Mouse (Mus musculus) intestine, postnatal 0 days (tissue): Measurements from ENCODE around the gene Sik3. TPM values are rescaled to one million over a fixed set of nuclear protein-coding genes. Genes with fewer than 3 reads are reported as not detected.
A peak's percentile ranks its signal among the peaks of the same experiment; 100 is the strongest.

Experiments used
- ATAC-seq: fragments of 200-750 bp; cut with Nextera tagmentation; 2 replicates; pipeline ENCODE4 v1.8.0; 2017; ENCODE audit warnings: mild to moderate bottlenecking, moderate TSS enrichment, moderate library complexity
- H3K27ac ChIP-seq: fragments of 300-500 bp; sonication (generic); 2 replicates; pipeline ENCODE4 v1.5.1; 2014; ENCODE audit warnings: mild to moderate bottlenecking, low read depth, low read length, moderate library complexity
- H3K27me3 ChIP-seq: fragments of 300-500 bp; sonication (generic); replicated peaks from 2 replicates; pipeline ENCODE4 v1.6.1; 2014; ENCODE audit warnings: low read length, mixed read lengths; ENCODE audit not compliant: control insufficient read depth, insufficient read depth
- H3K36me3 ChIP-seq: fragments of 300-500 bp; sonication (generic); 2 replicates; pipeline ENCODE4 v1.6.1; 2014; ENCODE audit warnings: mild to moderate bottlenecking, moderate library complexity; ENCODE audit not compliant: control insufficient read depth, insufficient read depth
- H3K4me1 ChIP-seq: fragments of 300-500 bp; sonication (generic); replicated peaks from 2 replicates; pipeline ENCODE4 v1.6.1; 2014; ENCODE audit warnings: antibody characterized with exemption, low read length, mixed read lengths; ENCODE audit not compliant: control insufficient read depth, insufficient read depth
- H3K4me2 ChIP-seq: fragments of 300-500 bp; sonication (generic); replicated peaks from 2 replicates; pipeline ENCODE4 v1.6.1; 2014; ENCODE audit warnings: low read depth, mild to moderate bottlenecking, moderate library complexity
- H3K4me3 ChIP-seq: fragments of 300-500 bp; sonication (generic); 2 replicates; pipeline ENCODE4 v1.5.1; 2014; ENCODE audit warnings: low read depth, low read length
- H3K9ac ChIP-seq: fragments of 300-500 bp; sonication (generic); 2 replicates; pipeline ENCODE4 v1.6.1; 2014; ENCODE audit warnings: mild to moderate bottlenecking, low read depth, low read length
- H3K9me3 ChIP-seq: fragments of 300-500 bp; sonication (generic); 2 replicates; pipeline ENCODE4 v1.6.1; 2016; ENCODE audit warnings: mixed run types; ENCODE audit not compliant: control insufficient read depth
- CTCF ChIP-seq: sonication (generic); IDR thresholded peaks from 2 replicates; pipeline ENCODE4 v1.5.1; 2016; ENCODE audit warnings: low read depth, mild to moderate bottlenecking, control low read depth, antibody characterized with exemption, moderate library complexity
- WGBS: fragments of 180-500 bp; shearing (Covaris S2); extraction: QIAGEN DNeasy Blood & Tissue Kit; methylation state at CpG from one replicate; pipeline ENCODE4 v1.1.7; 2014; 5-methylcytosine and 5-hydroxymethylcytosine counted together
- polyA plus RNA-seq: library from polyadenylated mRNA; unstranded; fragments of >200 nt; fragmentation: Nextera tagmentation; extraction: Ambion mirVana; gene quantifications from 2 replicates; pipeline ENCODE4 v1.2.1, GENCODE M21; 2015

Sik3 gene
- polyA plus RNA-seq, 1 experiment from 2014 or later = 7.4 TPM

- ATAC-seq = peak; percentile 34
- Histone ChIP-seq H3K9ac (peak within 1 kb of the TSS; percentile 55), H3K36me3 (no peaks in the 10 kb centered on the region; the same call in 1 of the 2 replicates), H3K27me3 (no peaks in the 10 kb centered on the region), H3K4me3 (peak within 1 kb of the TSS; percentile 41), H3K4me1 (0 out of 2 replicates have a peak, but pooled peaks cover 3% of the 10 kb centered on the region), H3K4me2 (peak within 1 kb of the TSS; percentile 69), H3K9me3 (no peaks in the 10 kb centered on the region), H3K27ac (peak within 1 kb of the TSS; percentile 96)
- peak; percentile 53 for TF ChIP-seq CTCF
- 28% methylated on average over 9 of the region's 9 CpGs for WGBS
These were observed 215.9 kb downstream of the Sik3 start, which contains the start of gene Apoa1 for GRCm38 (mm10) chr9:46228491-46228890. Apoa1 (plus strand) TSS chr9:46228580.

- Histone ChIP-seq H3K9me3 (no peaks in the 10 kb centered on the region), H3K27me3 (no peaks in the 10 kb centered on the region), H3K4me1 (0 out of 2 replicates have a peak, but pooled peaks cover under 1% of the 10 kb centered on the region), H3K4me3 (peak overlapping the region; percentile 41), H3K9ac (peak overlapping the region; percentile 55), H3K27ac (peak overlapping the region; percentile 96), H3K36me3 (no peaks in the 10 kb centered on the region), H3K4me2 (peak overlapping the region; percentile 69)
- WGBS = 14% methylated on average over 37 of the region's 37 CpGs
- peak; percentile 35 for ATAC-seq
- peak; percentile 94 for TF ChIP-seq CTCF
These were observed 217.2 kb downstream of the Sik3 start for GRCm38 (mm10) chr9:46229573-46230449.

- peak; percentile 20 for ATAC-seq
- Histone ChIP-seq H3K27ac (peak overlapping the region; percentile 96), H3K36me3 (no peaks in the 10 kb centered on the region), H3K4me1 (no peaks in the 10 kb centered on the region; the same call in 1 of the 2 replicates), H3K4me2 (peak overlapping the region; percentile 69), H3K4me3 (peak overlapping the region; percentile 41), H3K9ac (peak overlapping the region; percentile 55), H3K27me3 (no peaks in the 10 kb centered on the region), H3K9me3 (no peaks in the 10 kb centered on the region)
- no peak for TF ChIP-seq CTCF
- WGBS = 11% methylated on average over 13 of the region's 13 CpGs
These were observed 217.9 kb downstream of the Sik3 start for GRCm38 (mm10) chr9:46230450-46230975.

- peak overlapping the region; percentile 24 for H3K4me3 ChIP-seq
- H3K4me2 ChIP-seq = peak overlapping the region; percentile 61
- ATAC-seq = peak; percentile 59
These were observed 222.6 kb downstream of the Sik3 start for GRCm38 (mm10) chr9:46235196-46235595.

DNA sequence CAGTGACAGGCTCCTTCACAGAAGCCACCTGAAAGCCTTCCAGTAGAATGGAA is 222.8 kb downstream of the Sik3 start, which contains the start of gene Apoc3:
Gene Apoc3 (minus strand): TSS at position 41 of the 53 bp plus-strand sequence.
- no peak for ATAC-seq
- Histone ChIP-seq H3K4me3 (peak within 1 kb of the TSS; percentile 24), H3K9me3 (no peaks in the 10 kb centered on the region), H3K27ac (peak within 1 kb of the TSS; percentile 96), H3K4me1 (peaks cover 2% of the 10 kb centered on the region; the same call in 1 of the 2 replicates), H3K4me2 (peak within 1 kb of the TSS; percentile 61), H3K9ac (peak within 1 kb of the TSS; percentile 67), H3K27me3 (no peaks in the 10 kb centered on the region), H3K36me3 (no peaks in the 10 kb centered on the region)
- TF ChIP-seq CTCF = no peak

More at GRCm38 (mm10) chr9:46235196-46235595, 222.6 kb downstream of the Sik3 start:
- H3K27ac ChIP-seq = peak overlapping the region; percentile 96
- H3K4me1 ChIP-seq = peaks cover 2% of the 10 kb centered on the region; the same call in 1 of the 2 replicates
- H3K27me3 ChIP-seq = no peaks in the 10 kb centered on the region
- H3K9ac ChIP-seq = peak overlapping the region; percentile 67
- no peaks in the 10 kb centered on the region for H3K36me3 ChIP-seq
- TF ChIP-seq CTCF = no peak
- no peaks in the 10 kb centered on the region for H3K9me3 ChIP-seq
- 47% methylated on average over 6 of the region's 6 CpGs for WGBS

DNA sequence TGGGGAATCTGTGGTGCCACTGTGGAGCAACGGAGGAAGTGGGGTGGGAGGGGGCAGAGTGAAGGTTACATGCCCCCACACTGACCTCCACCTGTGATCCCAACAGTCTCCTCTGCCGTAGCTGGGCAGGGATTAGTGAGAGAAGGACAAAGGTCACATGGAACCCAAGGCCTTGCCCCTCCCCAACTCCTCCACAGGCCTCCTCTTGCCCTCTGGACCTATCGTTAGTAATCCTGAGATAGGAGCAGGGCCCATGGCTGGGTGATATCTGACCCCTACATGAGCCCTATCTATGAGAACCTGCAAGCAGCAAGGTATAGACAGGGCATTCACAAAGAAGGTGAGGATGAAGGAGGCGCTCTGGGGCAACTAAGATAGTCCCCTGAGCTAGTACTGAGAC is 223.0 kb downstream of the Sik3 start:
- H3K4me3 ChIP-seq = no peak overlapping the region
- H3K4me1 ChIP-seq = peaks cover 2% of the 10 kb centered on the region; the same call in 1 of the 2 replicates
- H3K36me3 ChIP-seq = no peaks in the 10 kb centered on the region
- 28% methylated on average over 4 of the region's 4 CpGs for WGBS
- no peaks in the 10 kb centered on the region for H3K27me3 ChIP-seq
- peak overlapping the region; percentile 96 for H3K27ac ChIP-seq
- peak; percentile 47 for ATAC-seq
- no peaks in the 10 kb centered on the region for H3K9me3 ChIP-seq
- TF ChIP-seq CTCF = no peak
- peak overlapping the region; percentile 61 for H3K4me2 ChIP-seq
- peak overlapping the region; percentile 22; the same call in 1 of the 2 replicates for H3K9ac ChIP-seq
